Mouse (Mus musculus): ENCODE results near the gene Enpp7.

DNA sequence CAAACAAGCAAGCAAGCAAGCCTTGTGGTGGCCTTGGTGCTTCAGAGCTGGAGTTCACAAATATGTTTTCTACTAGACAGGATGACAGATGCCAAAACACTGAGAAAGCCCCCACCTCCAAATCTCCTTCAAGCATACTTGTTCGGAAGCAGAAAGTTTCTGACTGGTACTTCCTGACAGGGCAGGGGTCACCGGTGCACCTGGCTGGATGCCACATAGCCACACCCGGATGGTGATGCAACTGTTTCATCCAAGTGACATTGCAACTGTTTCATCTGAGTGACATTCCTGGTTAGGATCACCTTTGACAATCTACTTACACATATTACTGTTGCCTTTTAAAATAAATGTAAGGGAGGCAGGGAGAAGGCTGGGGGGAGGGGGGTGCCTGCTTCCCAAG, 9.2 kb downstream of the Enpp7 start:
- TF ChIP-seq GATA1 (IDR thresholded peaks at IDR 0.05; ENCODE audit: borderline replicate concordance, low read length), result no peak
- no peak for TF ChIP-seq FLI1 (IDR thresholded peaks at IDR 0.05; ENCODE audit: low read length)
